Mouse (Mus musculus) heart, embryonic 10.5 days (tissue): ENCODE data around the gene Zdhhc21. TPM values are rescaled to one million over a fixed set of nuclear protein-coding genes. Genes with fewer than 3 reads are reported as not detected.

ENCODE experiments used
- polyA plus RNA-seq: library from polyadenylated mRNA; unstranded; fragments of >200 nt; fragmentation: Nextera tagmentation; extraction: Ambion mirVana; gene quantifications from 2 replicates; pipeline ENCODE4 v1.2.1, GENCODE M21; 2016

Gene Zdhhc21
- polyA plus RNA-seq, 1 experiment from 2014 or later, result 13.0 TPM

Other genes starting within 250 kb of the Zdhhc21 start
- gene Nfib, start 154.2 kb downstream of the Zdhhc21 start, polyA plus RNA-seq, result 38.1 and 38.9 TPM in 2 replicates
- gene Cer1, start 25.2 kb upstream of the Zdhhc21 start, polyA plus RNA-seq, result not detected in 2 replicates
- gene Frem1, start 192.4 kb upstream of the Zdhhc21 start, polyA plus RNA-seq, result 9.8 and 12.4 TPM in 2 replicates